Mouse (Mus musculus): ENCODE data around the gene Kctd20. TPM values are rescaled to one million over a fixed set of nuclear protein-coding genes. Genes with fewer than 3 reads are reported as not detected.

Kctd20 gene
- 100 to 1,000 TPM; 171 to 175 TPM for total RNA-seq (2023)

DNA sequence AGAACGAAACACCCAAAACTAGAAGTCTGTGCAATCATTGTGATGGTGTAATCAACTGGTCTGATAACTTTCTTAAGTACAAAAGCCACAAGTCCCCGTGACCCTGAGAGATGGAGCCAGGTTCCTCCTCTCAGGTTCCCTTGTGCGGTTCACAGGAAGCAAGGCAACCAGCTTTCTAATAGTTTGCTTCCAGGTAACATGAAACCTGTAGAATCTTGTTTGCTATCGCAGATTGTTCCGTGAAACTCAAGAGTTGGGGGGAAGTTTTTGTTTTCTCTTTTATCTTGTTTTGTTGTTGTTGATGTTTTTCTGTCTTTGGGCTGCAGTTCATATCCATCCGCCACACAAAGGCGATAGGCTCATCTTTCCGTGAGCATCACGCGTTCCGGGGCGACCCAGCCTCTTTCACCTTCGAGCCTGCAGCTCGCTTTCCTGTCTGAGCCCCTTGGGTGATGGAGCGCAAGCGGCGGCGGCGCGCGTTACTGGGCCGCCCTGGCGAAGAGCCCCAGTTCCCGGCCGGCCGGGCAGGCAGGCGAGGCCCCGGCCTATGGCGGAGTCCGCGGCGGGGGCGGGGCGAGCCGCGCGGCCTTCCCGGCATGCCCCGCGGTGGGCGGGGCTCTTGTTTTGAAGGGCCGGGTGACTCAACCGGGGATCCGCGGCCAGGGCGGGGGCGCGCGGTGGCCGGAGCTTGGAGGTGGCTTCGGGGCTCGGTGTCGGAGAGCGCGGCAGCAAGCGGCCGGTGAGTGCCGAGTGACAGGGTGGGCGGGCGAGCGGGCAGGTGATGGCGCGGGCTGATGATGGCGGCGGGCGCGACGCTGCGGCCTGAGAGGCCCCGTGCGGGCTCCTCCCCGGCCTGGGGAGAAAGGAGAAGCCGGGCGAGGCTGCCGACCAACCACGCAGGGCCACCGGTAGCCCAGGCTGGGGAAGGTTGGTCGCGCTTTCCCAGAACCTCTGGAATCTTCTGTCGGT lies at the start of gene Kctd20:
Gene Kctd20 (plus strand): TSS at position 120 of the 969 bp plus-strand sequence.

DNA sequence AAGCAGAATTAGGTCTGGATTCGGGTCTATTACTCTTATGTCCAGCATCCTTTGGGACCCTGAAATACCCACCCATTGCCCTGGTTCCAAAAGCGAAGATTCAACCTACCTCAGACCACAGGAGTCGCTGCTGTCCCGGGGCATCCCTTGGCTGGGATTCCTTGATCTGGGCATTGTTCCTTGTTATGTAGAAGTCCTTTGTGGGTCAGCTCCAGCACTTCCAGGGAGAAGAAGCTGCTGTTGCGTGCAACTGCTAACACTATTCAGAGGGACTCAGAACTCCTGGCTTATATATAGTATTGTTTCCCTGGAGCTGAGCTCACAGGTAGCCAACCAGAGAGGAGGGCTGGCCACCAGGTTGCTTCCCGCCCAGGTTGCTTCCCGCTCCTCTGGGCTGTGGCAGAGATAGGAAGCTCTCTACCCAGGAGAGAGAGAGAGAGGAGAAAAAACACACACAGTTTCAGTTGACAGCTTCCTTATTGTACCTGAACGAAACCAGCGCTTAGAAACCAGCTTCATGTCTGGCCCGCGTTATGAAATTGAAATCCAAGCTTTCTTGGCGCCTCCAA lies 36.6 kb upstream of the Kctd20 start, which contains the start of gene 4930539E08Rik:
Gene 4930539E08Rik (minus strand): TSS at position 265 of the 569 bp plus-strand sequence.

DNA sequence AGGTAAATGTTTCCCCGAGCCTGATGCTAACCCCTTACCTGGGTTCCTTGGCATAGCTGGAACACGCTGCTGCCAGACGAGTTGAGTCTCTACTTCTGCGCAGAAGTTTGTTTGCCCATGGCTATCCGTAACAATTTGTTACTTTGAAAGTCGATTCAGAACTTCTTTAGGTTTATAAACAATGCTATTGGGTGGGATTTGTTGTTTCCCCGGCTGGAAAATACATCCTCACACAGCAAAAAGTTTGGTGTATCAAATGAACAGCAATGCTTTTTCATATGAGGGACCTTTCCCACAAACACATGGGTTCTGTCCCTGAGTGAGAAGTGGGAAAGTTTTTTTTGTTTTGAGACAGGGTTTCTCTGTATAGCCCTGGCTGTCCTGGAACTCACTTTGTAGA lies 8.0 kb upstream of the Kctd20 start, which contains the start of gene Pxt1:
Gene Pxt1 (minus strand): TSS at position 101 of the 400 bp plus-strand sequence.

DNA sequence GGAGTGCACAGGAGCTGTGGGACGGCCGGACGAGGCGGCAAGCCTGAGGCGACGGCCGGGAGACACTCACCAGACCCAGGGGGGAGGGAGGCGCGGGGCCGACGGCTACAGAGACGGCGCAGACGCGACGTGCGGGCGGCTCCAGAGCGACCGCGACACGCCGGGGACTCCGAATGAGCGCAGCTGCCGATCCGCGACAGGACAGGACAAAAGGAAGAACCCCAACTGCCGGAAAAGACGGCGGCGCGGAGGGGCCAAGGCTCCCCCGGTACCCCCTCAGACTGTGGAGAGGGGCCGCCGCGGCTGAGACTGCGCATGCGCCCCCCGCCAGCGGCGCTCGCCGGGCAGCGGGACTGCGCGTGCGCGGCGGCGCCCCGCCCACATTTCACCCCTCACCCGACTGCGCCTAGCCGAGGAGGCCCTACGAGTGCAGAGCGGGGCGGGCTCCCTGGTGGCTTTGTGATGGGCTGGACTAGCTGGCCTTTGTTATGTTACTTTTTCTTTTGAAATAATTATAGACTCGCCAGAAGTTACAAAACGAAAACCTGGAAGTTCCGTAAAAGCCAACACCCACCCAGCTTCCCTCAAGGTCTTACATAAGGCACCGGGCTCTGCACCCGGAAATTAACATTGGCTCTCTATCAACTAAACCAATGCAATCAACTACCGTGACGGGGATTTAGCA lies 56.0 kb downstream of the Kctd20 start, which contains the start of gene Stk38:
Gene Stk38 (minus strand): TSS at position 355 of the 685 bp plus-strand sequence.

Other genes with a start within 250 kb of the Kctd20 start
- 10 to 100 TPM; 15.1 to 15.5 TPM for gene AC170998.1, start 225.9 kb upstream of the Kctd20 start, total RNA-seq (2023)
- gene Mapk13, start 182.7 kb upstream of the Kctd20 start, total RNA-seq (2023): 100 to 1,000 TPM; 149 to 167 TPM
- 10 to 100 TPM; 52.6 to 62.7 TPM for gene Brpf3, start 150.9 kb upstream of the Kctd20 start, total RNA-seq (2023)
- gene Pnpla1, start 93.5 kb upstream of the Kctd20 start, total RNA-seq (2023): 1 to 10 TPM; 2.5 to 3.9 TPM
- gene 4930539E08Rik, start 36.6 kb upstream of the Kctd20 start, total RNA-seq (2023): under 1 TPM; 0.35 to 0.38 TPM
- 1 to 10 TPM; 1.9 to 3.4 TPM for gene Pxt1, start 8.1 kb upstream of the Kctd20 start, total RNA-seq (2023)
- gene Stk38, start 56.0 kb downstream of the Kctd20 start, total RNA-seq (2023): 100 to 1,000 TPM; 267 to 298 TPM
- 100 to 1,000 TPM; 252 to 277 TPM for gene Srsf3, start 80.7 kb downstream of the Kctd20 start, total RNA-seq (2023)
- 10 to 100 TPM; 30.5 to 41.6 TPM for gene Cdkn1a, start 139.0 kb downstream of the Kctd20 start, total RNA-seq (2023)
- gene Rab44, start 162.2 kb downstream of the Kctd20 start, total RNA-seq (2023): 100 to 1,000 TPM; 223 to 233 TPM